Mouse (Mus musculus): ENCODE results near the gene Nemf.

Gene Nemf

GRCm38 (mm10) chr12:69356546-69357299 lies at the start of gene Nemf:
Gene Nemf (minus strand): TSS chr12:69357165.
- DNase-seq, result peak; percentile 98

- no peak for DNase-seq
Measured at GRCm38 (mm10) chr12:69402594-69403167, 45.7 kb upstream of the Nemf start.

GRCm38 (mm10) chr12:69402100-69402499 lies 45.1 kb upstream of the Nemf start:
- peak; percentile 76 for DNase-seq

- peak; percentile 71 for DNase-seq
Measured at GRCm38 (mm10) chr12:69400871-69401286, 43.9 kb upstream of the Nemf start.

GRCm38 (mm10) chr12:69400367-69400766 lies 43.4 kb upstream of the Nemf start:
- DNase-seq, result peak; percentile 78

GRCm38 (mm10) chr12:69394456-69394855 lies 37.5 kb upstream of the Nemf start:
- peak; percentile 48 for DNase-seq

GRCm38 (mm10) chr12:69393076-69393475 lies 36.1 kb upstream of the Nemf start:
- DNase-seq, result peak; percentile 50

- DNase-seq, result peak; percentile 66
Measured at GRCm38 (mm10) chr12:69390000-69390698, 33.2 kb upstream of the Nemf start.

GRCm38 (mm10) chr12:69389273-69389938 lies 32.4 kb upstream of the Nemf start:
- DNase-seq, result peak; percentile 23

- DNase-seq, result peak; percentile 84
Measured at GRCm38 (mm10) chr12:69388321-69388869, 31.4 kb upstream of the Nemf start.

- peak; percentile 10 for DNase-seq
Measured at GRCm38 (mm10) chr12:69386281-69386732, 29.3 kb upstream of the Nemf start.

GRCm38 (mm10) chr12:69385542-69386280 lies 28.7 kb upstream of the Nemf start:
- DNase-seq, result peak; percentile 8

GRCm38 (mm10) chr12:69384606-69385005 lies 27.6 kb upstream of the Nemf start:
- DNase-seq, result peak; percentile 55

- no peak for DNase-seq
Measured at GRCm38 (mm10) chr12:69382880-69383279, 25.9 kb upstream of the Nemf start.

GRCm38 (mm10) chr12:69378558-69379454 lies 21.8 kb upstream of the Nemf start:
- peak; percentile 80 for DNase-seq

GRCm38 (mm10) chr12:69377636-69378035 lies 20.7 kb upstream of the Nemf start:
- peak; percentile 69 for DNase-seq

GRCm38 (mm10) chr12:69377188-69377587 lies 20.2 kb upstream of the Nemf start:
- no peak for DNase-seq

GRCm38 (mm10) chr12:69376132-69376531 lies 19.2 kb upstream of the Nemf start:
- peak; percentile 45 for DNase-seq

GRCm38 (mm10) chr12:69373850-69374766 lies 17.1 kb upstream of the Nemf start:
- peak; percentile 79 for DNase-seq
